Mouse (Mus musculus): Measurements from ENCODE around the gene Cib1.

GRCm38 (mm10) chr7:80232489-80233029, at the start of gene Cib1, which contains the start of gene Gdpgp1:
- TF ChIP-seq CTCF (IDR thresholded peaks at IDR 0.05; ENCODE audit: extremely low read depth, insufficient read depth, low read length), result no peak
- peak; percentile 94 for TF ChIP-seq POLR2A (IDR thresholded peaks at IDR 0.05; ENCODE audit: extremely low read depth, insufficient read depth, low read length)
